Mouse (Mus musculus) monocyte, adult 2 months (primary cell): ENCODE results near the gene Bglap.
"Not testable (repeated sequence)": the region's sequence is repeated elsewhere in the genome, so short reads cannot be mapped to it uniquely, and the experiment has no call there.

Experiments used
- DNase-seq, 2 experiments: peaks; one replicate each; pipeline ENCODE4 v3.0.0; 2022; ENCODE audit warnings: low spot score in 2 of 2, low read depth in 1 of 2

Gene Bglap

GRCm38 (mm10) chr3:88395288-88395687 is 11.0 kb upstream of the Bglap start:
- no peak for DNase-seq

GRCm38 (mm10) chr3:88393776-88394375 is 9.6 kb upstream of the Bglap start:
- no peak for DNase-seq

GRCm38 (mm10) chr3:88382383-88382782 is 1.9 kb downstream of the Bglap start:
- not testable (repeated sequence) for DNase-seq

GRCm38 (mm10) chr3:88381389-88382315 is 2.6 kb downstream of the Bglap start:
- DNase-seq = not testable (repeated sequence)

- not testable (repeated sequence) for DNase-seq
Measured at GRCm38 (mm10) chr3:88378599-88378998, 5.7 kb downstream of the Bglap start, which contains the start of gene Bglap2. Gene Bglap2, minus strand, starts transcription at chr3:88378699.

GRCm38 (mm10) chr3:88376644-88377043 is 7.6 kb downstream of the Bglap start:
- not testable (repeated sequence) for DNase-seq

GRCm38 (mm10) chr3:88375750-88376626 is 8.3 kb downstream of the Bglap start:
- DNase-seq = not testable (repeated sequence)

- not testable (repeated sequence) for DNase-seq
Measured at GRCm38 (mm10) chr3:88372643-88373042, 11.6 kb downstream of the Bglap start, which contains the start of gene Bglap3. Gene Bglap3, minus strand, starts transcription at chr3:88372743.

GRCm38 (mm10) chr3:88368511-88368910 is 15.8 kb downstream of the Bglap start:
- not testable (repeated sequence) for DNase-seq

- not testable (repeated sequence) for DNase-seq
Measured at GRCm38 (mm10) chr3:88367517-88367916, 16.7 kb downstream of the Bglap start.

- DNase-seq = not testable (repeated sequence)
Measured at GRCm38 (mm10) chr3:88366830-88367428, 17.3 kb downstream of the Bglap start.

- DNase-seq = no peak
Measured at GRCm38 (mm10) chr3:88365705-88366361, 18.4 kb downstream of the Bglap start.

- no peak for DNase-seq
Measured at GRCm38 (mm10) chr3:88364337-88364736, 19.9 kb downstream of the Bglap start, which contains the start of gene Paqr6. Gene Paqr6, plus strand, starts transcription at chr3:88364584.

- no peak for DNase-seq
Measured at GRCm38 (mm10) chr3:88363700-88364099, 20.6 kb downstream of the Bglap start.

- DNase-seq = no peak
Measured at GRCm38 (mm10) chr3:88361612-88362313, 22.5 kb downstream of the Bglap start.

- no peak for DNase-seq
Measured at GRCm38 (mm10) chr3:88361096-88361495, 23.2 kb downstream of the Bglap start.

- DNase-seq = no peak
Measured at GRCm38 (mm10) chr3:88359989-88360388, 24.3 kb downstream of the Bglap start.

- DNase-seq = no peak
Measured at GRCm38 (mm10) chr3:88359584-88359983, 24.7 kb downstream of the Bglap start.

- no peak for DNase-seq
Measured at GRCm38 (mm10) chr3:88354396-88355165, 29.7 kb downstream of the Bglap start.
